Mouse (Mus musculus): ENCODE measurements around the gene Afap1.

- TF ChIP-seq CTCF (IDR thresholded peaks at IDR 0.05; ENCODE audit: low read depth) (no peak), EP300 (IDR thresholded peaks at IDR 0.05; ENCODE audit: low read depth) (no peak)
These were observed 2.0 kb upstream of the Afap1 start for GRCm38 (mm10) chr5:35890985-35891730.

Measured in liver, postnatal 0 days (tissue).